Mouse (Mus musculus) megakaryocyte, adult 5-6 weeks (primary cell): ENCODE results near the gene Gpr137. TPM values are rescaled to one million over a fixed set of nuclear protein-coding genes. Genes with fewer than 3 reads are reported as not detected.
"Not testable (repeated sequence)": the region's sequence is repeated elsewhere in the genome, so short reads cannot be mapped to it uniquely, and the experiment has no call there.

Experiments
- ATAC-seq: 2 replicates; pipeline ENCODE4 v1.8.0; 2016; ENCODE audit warnings: mild to moderate bottlenecking, inconsistent platforms; ENCODE audit not compliant: poor library complexity, severe bottlenecking
- total RNA-seq, 2 experiments: library from RNA; stranded (forward) in 1 of 2; stranded (reverse) in 1 of 2; fragments of 153-499, 151-499 nt in 1 of 2; fragments of 221-1000, 200-1000 nt in 1 of 2; gene quantifications; 2 replicates each; pipeline versions ENCODE4 v1.2.3 to v1.2.4; 2015 to 2017

Gpr137 gene
- total RNA-seq, 2 experiments from 2014 or later, result 10.2 to 18.4 TPM

- peak; percentile 33 for ATAC-seq
Measured at GRCm38 (mm10) chr19:6907811-6908540, 34.3 kb downstream of the Gpr137 start.

DNA sequence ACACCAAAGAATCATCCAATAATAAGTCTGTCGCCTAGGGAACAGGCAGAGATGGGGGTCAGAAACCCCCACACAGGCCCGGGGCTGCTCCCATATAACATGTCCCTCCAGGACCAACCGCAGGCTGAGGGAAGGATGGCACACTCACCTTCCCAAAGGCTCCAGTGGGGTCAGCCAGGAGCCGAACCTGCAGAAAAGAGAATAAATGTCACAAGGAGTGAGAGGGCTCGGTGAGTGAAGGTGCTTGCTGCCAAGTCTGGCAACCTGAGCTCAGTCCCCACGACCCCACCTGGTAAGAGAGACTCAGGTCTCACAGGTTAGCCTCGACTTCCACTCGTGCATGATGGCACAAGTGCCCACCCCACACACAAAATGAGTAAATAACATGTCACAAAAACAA, 35.2 kb downstream of the Gpr137 start:
- no peak for ATAC-seq

- ATAC-seq, result no peak
Measured at GRCm38 (mm10) chr19:6906199-6906598, 36.1 kb downstream of the Gpr137 start.

GRCm38 (mm10) chr19:6905498-6906159, 36.7 kb downstream of the Gpr137 start:
- no peak for ATAC-seq

DNA sequence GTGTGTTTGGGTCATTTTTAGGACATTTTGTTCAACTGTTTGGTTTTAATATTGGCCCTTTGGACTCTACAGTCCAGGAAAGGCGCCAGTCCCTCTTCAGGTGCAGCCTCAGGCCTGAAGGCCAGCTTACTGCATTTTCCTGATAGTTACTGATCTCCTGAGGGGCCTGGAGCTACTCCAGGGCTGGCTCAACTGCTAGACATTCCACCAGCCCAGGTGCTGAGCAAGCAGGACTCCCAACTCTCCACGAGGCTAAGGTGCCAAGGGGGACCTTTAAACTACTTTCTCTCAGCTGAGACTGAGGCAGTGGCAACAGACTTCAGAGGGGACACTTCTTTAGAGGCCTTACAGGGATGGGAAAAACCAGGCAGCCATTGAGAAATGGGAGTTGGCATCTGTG, 37.4 kb downstream of the Gpr137 start:
- no peak for ATAC-seq

GRCm38 (mm10) chr19:6903031-6903430, 39.2 kb downstream of the Gpr137 start:
- no peak for ATAC-seq

DNA sequence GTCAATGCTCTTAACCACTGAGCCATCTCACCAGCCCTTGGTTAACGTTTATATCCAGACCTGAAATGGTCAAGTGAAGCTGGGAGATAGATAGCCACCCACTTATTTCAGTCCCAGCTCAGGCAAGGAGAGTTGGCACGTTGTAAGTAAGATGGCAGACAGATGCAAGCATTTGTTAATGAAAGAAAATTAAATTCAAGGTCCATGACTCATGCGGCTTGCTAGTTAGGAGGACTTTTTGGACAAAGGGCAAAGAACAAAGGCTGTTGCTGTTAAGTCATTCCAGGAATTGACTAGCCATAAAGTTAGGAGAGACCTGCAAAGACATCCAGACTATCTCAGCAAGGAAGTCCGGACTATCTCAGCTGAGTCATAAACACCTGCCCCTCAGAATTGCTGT, 42.6 kb downstream of the Gpr137 start:
- no peak for ATAC-seq

GRCm38 (mm10) chr19:6895608-6896305, 46.5 kb downstream of the Gpr137 start:
- ATAC-seq, result not testable (repeated sequence)

DNA sequence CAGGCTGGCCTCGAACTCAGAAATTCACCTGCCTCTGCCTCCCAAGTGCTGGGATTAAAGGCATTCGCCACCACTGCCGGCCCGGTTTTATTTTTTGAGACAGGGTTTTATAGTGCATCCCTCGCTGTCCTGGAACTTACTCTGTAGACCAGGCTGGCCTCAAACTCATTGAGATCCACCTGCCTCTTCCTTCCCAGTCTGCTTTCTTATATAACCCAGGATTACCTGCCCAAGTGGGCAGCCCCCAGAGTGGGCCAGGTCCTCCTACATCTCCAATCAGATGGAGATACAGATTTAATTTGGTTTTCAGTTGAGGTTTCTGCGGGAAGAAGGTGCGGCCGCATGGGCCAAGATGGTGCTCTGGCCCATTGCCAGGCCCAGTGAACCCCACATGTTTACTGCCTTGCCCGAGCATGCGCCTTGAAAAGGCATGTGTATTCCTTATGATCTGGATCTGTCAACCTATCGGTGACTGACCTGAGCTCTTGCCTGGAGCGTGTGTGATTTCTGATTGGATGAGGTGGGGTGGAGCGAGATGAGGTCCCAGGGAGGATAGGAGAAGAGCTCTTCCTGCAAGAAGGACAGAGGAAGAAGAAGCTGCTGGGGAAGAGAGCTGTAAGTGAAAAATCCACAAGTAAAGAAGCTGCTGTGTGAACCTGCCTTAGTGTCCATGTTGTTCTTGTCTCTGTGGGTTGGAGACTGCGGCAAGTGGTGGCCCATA, 48.4 kb downstream of the Gpr137 start:
- ATAC-seq, result no peak

- no peak for ATAC-seq
Measured at GRCm38 (mm10) chr19:6892512-6892911, 49.8 kb downstream of the Gpr137 start.

Other genes starting within 250 kb of the Gpr137 start
- gene Rps6ka4, start 101.8 kb downstream of the Gpr137 start, total RNA-seq (2015), result 5.5 and 7.3 TPM in 2 replicates
- gene Rps6ka4, start 101.8 kb downstream of the Gpr137 start, total RNA-seq (2017), result 17.2 and 21.4 TPM in 2 replicates
- 12.0 and 13.3 TPM in 2 replicates for gene Ccdc88b, start 84.3 kb downstream of the Gpr137 start, total RNA-seq (2015)
- gene Ccdc88b, start 84.3 kb downstream of the Gpr137 start, total RNA-seq (2017), result 45.9 and 78.0 TPM in 2 replicates
- gene Trmt112, start 32.8 kb downstream of the Gpr137 start, total RNA-seq (2015), result 133 and 146 TPM in 2 replicates
- 176 and 188 TPM in 2 replicates for gene Trmt112, start 32.8 kb downstream of the Gpr137 start, total RNA-seq (2017)
- gene Prdx5, start 32.4 kb downstream of the Gpr137 start, total RNA-seq (2015), result 951 and 1,046 TPM in 2 replicates
- 1,745 and 2,032 TPM in 2 replicates for gene Prdx5, start 32.4 kb downstream of the Gpr137 start, total RNA-seq (2017)
- gene Esrra, start 20.7 kb downstream of the Gpr137 start, total RNA-seq (2015), result 11.9 and 12.4 TPM in 2 replicates
- 24.6 and 28.9 TPM in 2 replicates for gene Esrra, start 20.7 kb downstream of the Gpr137 start, total RNA-seq (2017)
- gene Catsperz, start 17.1 kb downstream of the Gpr137 start, total RNA-seq (2015), result not detected in 2 replicates
- gene Catsperz, start 17.1 kb downstream of the Gpr137 start, total RNA-seq (2017), result not detected in 2 replicates
- gene Kcnk4, start 8.0 kb downstream of the Gpr137 start, total RNA-seq (2015), result not detected in 2 replicates
- 0.11 TPM in 1 of 2 replicates, not detected in the other for gene Kcnk4, start 8.0 kb downstream of the Gpr137 start, total RNA-seq (2017)
- gene Bad, start 619 bp downstream of the Gpr137 start, total RNA-seq (2015), result 16.4 and 20.3 TPM in 2 replicates
- 45.2 and 67.1 TPM in 2 replicates for gene Bad, start 619 bp downstream of the Gpr137 start, total RNA-seq (2017)
- gene Ppp1r14b, start 32.5 kb upstream of the Gpr137 start, total RNA-seq (2015), result 54.3 and 63.8 TPM in 2 replicates
- gene Ppp1r14b, start 32.5 kb upstream of the Gpr137 start, total RNA-seq (2017), result 43.8 and 45.2 TPM in 2 replicates
- gene Plcb3, start 34.0 kb upstream of the Gpr137 start, total RNA-seq (2015), result 10.4 and 11.8 TPM in 2 replicates
- gene Plcb3, start 34.0 kb upstream of the Gpr137 start, total RNA-seq (2017), result 13.4 and 14.1 TPM in 2 replicates
- gene Fkbp2, start 38.0 kb upstream of the Gpr137 start, total RNA-seq (2015), result 127 and 145 TPM in 2 replicates
- 141 and 155 TPM in 2 replicates for gene Fkbp2, start 38.0 kb upstream of the Gpr137 start, total RNA-seq (2017)
- 7.8 and 8.0 TPM in 2 replicates for gene Vegfb, start 45.2 kb upstream of the Gpr137 start, total RNA-seq (2015)
- gene Vegfb, start 45.2 kb upstream of the Gpr137 start, total RNA-seq (2017), result 2.4 and 2.8 TPM in 2 replicates
- 19.5 and 23.0 TPM in 2 replicates for gene Dnajc4, start 50.1 kb upstream of the Gpr137 start, total RNA-seq (2015)
- gene Dnajc4, start 50.1 kb upstream of the Gpr137 start, total RNA-seq (2017), result 18.4 and 21.4 TPM in 2 replicates
- gene Nudt22, start 53.6 kb upstream of the Gpr137 start, total RNA-seq (2015), result 16.6 and 29.0 TPM in 2 replicates
- gene Nudt22, start 53.6 kb upstream of the Gpr137 start, total RNA-seq (2017), result 10.1 and 16.0 TPM in 2 replicates
- 1.5 and 3.4 TPM in 2 replicates for gene Trpt1, start 53.7 kb upstream of the Gpr137 start, total RNA-seq (2015)
- gene Trpt1, start 53.7 kb upstream of the Gpr137 start, total RNA-seq (2017), result 2.7 and 3.4 TPM in 2 replicates
- 76.4 and 89.1 TPM in 2 replicates for gene Fermt3, start 77.0 kb upstream of the Gpr137 start, total RNA-seq (2015)
- 239 and 262 TPM in 2 replicates for gene Fermt3, start 77.0 kb upstream of the Gpr137 start, total RNA-seq (2017)
- gene Stip1, start 97.5 kb upstream of the Gpr137 start, total RNA-seq (2015), result 90.4 and 95.8 TPM in 2 replicates
- gene Stip1, start 97.5 kb upstream of the Gpr137 start, total RNA-seq (2017), result 102 and 115 TPM in 2 replicates
- gene Macrod1, start 114.3 kb upstream of the Gpr137 start, total RNA-seq (2015), result 0.69 and 3.7 TPM in 2 replicates
- gene Macrod1, start 114.3 kb upstream of the Gpr137 start, total RNA-seq (2017), result 0.66 and 0.77 TPM in 2 replicates
- gene Flrt1, start 163.2 kb upstream of the Gpr137 start, total RNA-seq (2015), result not detected in 2 replicates
- not detected in 2 replicates for gene Flrt1, start 163.2 kb upstream of the Gpr137 start, total RNA-seq (2017)